Mouse (Mus musculus) testis, adult 2 months (tissue): ENCODE measurements around the gene Smdt1.

Experiments used
- CTCF ChIP-seq: fragments of 200-500 bp; IDR thresholded peaks from 2 replicates; pipeline ENCODE4 v1.5.1; 2012; ENCODE audit warnings: low read depth, mild to moderate bottlenecking, inconsistent platforms, low read length, moderate library complexity; ENCODE audit not compliant: control insufficient read depth, insufficient read depth, insufficient replicate concordance
- POLR2A ChIP-seq: fragments of 200-500 bp; IDR thresholded peaks from 2 replicates; pipeline ENCODE4 v1.6.1; 2012; ENCODE audit warnings: low read depth, mild to moderate bottlenecking, inconsistent platforms, low read length, moderate library complexity; ENCODE audit not compliant: control insufficient read depth

GRCm38 (mm10) chr15:82293271-82293711 lies 45.5 kb upstream of the Smdt1 start:
- TF ChIP-seq CTCF (no peak), POLR2A (no peak)
